Mouse (Mus musculus): ENCODE measurements around the gene Dennd1b. TPM values are rescaled to one million over a fixed set of nuclear protein-coding genes. Genes with fewer than 3 reads are reported as not detected.

The Dennd1b gene
- polyA plus RNA-seq, 1 experiment: not detected

DNA sequence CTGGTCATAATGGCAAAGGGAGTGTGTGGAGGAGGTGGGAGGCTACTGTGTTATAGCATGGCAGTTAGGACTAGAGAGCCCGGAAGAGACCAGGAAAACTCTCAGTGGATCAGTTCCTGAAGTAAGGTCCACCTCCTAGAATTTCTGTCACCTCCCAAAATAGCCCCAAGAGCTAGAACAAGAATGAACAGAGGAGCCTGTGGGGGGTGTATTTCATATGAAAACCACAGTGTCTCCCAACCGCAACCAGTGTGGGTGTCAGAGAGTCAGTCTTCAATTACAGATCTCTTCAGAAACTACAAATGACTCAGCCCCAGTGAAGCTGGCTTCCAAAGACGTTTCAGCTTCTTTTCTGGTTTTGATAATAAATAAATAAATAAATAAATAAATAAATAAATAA, 32.4 kb upstream of the Dennd1b start:
- WGBS: 45% methylated on average over 3 of the region's 3 CpGs
- no peaks in the 10 kb centered on the region for H3K4me1 ChIP-seq (ENCODE audit: control insufficient read depth, insufficient read depth, low read length)
- TF ChIP-seq CTCF (IDR thresholded peaks at IDR 0.05; ENCODE audit: insufficient read depth, low read depth, low read length) (no peak), POLR2A (IDR thresholded peaks at IDR 0.05; ENCODE audit: insufficient read depth, low read depth, low read length) (no peak)

DNA sequence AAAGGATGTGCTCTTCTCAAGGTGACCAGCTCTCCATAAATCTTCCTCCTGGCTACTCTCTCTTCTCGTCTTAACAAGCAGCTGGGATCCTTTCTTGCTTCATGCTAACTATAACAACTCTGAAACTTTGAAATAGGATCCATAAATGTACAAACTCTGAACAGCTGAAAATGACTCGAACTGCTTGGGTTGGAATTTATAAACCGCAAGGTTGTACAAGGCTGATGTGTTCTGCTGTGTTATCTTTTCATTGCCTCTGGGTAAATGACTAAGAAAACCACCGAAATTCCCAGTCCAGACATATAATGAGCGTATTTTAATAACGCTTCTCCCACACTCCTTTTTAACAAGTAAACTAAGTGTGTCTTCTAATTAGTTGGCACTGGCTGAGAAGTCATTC, 27.1 kb upstream of the Dennd1b start:
- no peaks in the 10 kb centered on the region for H3K4me1 ChIP-seq (ENCODE audit: control insufficient read depth, insufficient read depth, low read length)
- 79% methylated on average over 6 of the region's 6 CpGs for WGBS
- H3K27ac ChIP-seq (ENCODE audit: insufficient read depth, low read depth, low read length): no peak overlapping the region
- H3K4me3 ChIP-seq (ENCODE audit: insufficient read depth, low read depth, low read length): no peak overlapping the region
- no peak for TF ChIP-seq CTCF (IDR thresholded peaks at IDR 0.05; ENCODE audit: insufficient read depth, low read depth, low read length)
- no peak for TF ChIP-seq POLR2A (IDR thresholded peaks at IDR 0.05; ENCODE audit: insufficient read depth, low read depth, low read length)

More for the DNA sequence above, 32.4 kb upstream of the Dennd1b start:
- no peak overlapping the region for H3K27ac ChIP-seq (ENCODE audit: insufficient read depth, low read depth, low read length)
- H3K4me3 ChIP-seq (ENCODE audit: insufficient read depth, low read depth, low read length): no peak overlapping the region

DNA sequence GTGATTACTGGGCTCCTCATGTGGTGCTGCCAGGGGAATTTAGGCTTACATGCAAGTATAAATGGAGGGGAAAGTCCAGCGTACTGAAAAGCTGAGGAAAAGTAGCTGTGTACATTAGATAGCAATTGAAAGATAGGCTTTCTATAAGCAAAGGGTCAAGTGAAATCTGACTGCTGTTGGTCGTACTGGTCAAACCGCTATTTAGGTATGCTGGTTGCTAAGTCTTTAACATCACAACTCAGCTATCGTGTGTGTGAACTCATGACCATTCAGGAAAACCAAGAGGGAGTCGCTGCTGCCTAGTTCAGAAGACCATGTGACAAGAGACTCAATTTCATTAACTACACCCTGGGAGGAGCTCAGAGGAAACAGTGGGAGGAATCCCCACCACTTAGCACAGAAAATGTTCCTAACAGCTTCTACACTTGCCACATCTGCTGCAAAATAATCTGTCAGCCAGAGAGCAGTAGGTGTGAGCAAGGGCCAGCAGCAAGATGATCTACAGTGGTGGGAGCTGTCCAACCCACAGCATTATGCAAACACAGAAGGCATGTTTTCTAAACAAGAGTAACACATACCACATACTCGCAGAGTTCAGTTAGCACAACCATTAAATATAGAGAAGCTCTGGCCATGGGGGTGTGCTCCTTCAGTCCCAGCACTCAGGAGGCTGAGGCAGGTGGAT, 25.4 kb upstream of the Dennd1b start:
- no peak for TF ChIP-seq POLR2A (IDR thresholded peaks at IDR 0.05; ENCODE audit: insufficient read depth, low read depth, low read length)
- no peak for TF ChIP-seq CTCF (IDR thresholded peaks at IDR 0.05; ENCODE audit: insufficient read depth, low read depth, low read length)
- Histone ChIP-seq H3K4me1 (ENCODE audit: control insufficient read depth, insufficient read depth, low read length) (no peaks in the 10 kb centered on the region), H3K27ac (ENCODE audit: insufficient read depth, low read depth, low read length) (no peak overlapping the region), H3K4me3 (ENCODE audit: insufficient read depth, low read depth, low read length) (no peak overlapping the region)
- 77% methylated on average over 6 of the region's 6 CpGs for WGBS

DNA sequence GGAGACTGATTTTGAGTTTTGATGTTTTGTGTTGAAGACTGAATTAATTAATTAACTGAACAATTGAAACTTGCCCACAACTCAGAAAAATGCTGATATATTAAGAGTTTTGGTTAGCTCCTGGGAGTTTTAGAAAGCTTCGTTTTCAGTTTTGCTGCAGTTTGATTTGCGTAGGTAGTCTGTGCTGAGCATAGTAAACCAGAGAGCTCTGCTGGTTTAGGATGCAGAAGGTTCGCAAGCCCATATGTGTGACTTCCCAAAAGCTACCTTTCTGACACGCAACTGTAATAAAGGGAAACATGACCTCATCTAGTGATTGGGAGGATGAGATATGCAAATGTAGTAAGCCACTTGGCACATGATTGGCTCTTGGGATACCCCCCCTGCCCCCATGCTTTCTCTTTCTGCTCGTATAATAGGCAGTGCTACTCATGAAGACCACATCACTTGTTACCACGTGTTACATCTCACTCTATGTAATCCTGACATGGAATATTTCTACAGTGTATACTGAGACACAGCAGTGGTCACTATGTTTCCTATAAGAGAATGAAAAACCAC, 23.6 kb upstream of the Dennd1b start:
- 78% methylated on average over 6 of the region's 6 CpGs for WGBS
- no peak overlapping the region for H3K4me3 ChIP-seq (ENCODE audit: insufficient read depth, low read depth, low read length)
- TF ChIP-seq CTCF (IDR thresholded peaks at IDR 0.05; ENCODE audit: insufficient read depth, low read depth, low read length): no peak
- no peak for TF ChIP-seq POLR2A (IDR thresholded peaks at IDR 0.05; ENCODE audit: insufficient read depth, low read depth, low read length)
- no peaks in the 10 kb centered on the region for H3K4me1 ChIP-seq (ENCODE audit: control insufficient read depth, insufficient read depth, low read length)
- no peak overlapping the region for H3K27ac ChIP-seq (ENCODE audit: insufficient read depth, low read depth, low read length)

DNA sequence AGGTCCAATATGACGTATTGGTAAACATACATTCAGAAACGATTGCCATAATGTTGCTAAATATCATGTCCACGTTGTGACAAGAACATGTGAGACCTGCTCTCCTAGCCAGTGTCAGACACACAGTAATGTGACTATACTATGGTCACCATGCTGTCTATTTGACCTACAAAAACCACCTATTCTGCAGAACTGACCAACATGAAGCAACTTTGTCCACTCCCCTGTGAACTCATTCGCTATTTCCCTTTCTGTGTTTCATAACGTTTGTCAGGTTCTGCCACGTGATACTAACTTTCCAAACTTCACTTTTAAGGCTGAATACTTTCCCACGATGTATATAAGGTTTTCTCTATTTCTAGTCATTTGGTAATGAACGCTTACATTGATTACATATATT, 22.8 kb upstream of the Dennd1b start:
- H3K4me1 ChIP-seq (ENCODE audit: control insufficient read depth, insufficient read depth, low read length): no peaks in the 10 kb centered on the region
- WGBS: 90% methylated on average over 8 of the region's 8 CpGs
- no peak overlapping the region for H3K4me3 ChIP-seq (ENCODE audit: insufficient read depth, low read depth, low read length)
- no peak overlapping the region for H3K27ac ChIP-seq (ENCODE audit: insufficient read depth, low read depth, low read length)
- TF ChIP-seq CTCF (IDR thresholded peaks at IDR 0.05; ENCODE audit: insufficient read depth, low read depth, low read length): no peak
- TF ChIP-seq POLR2A (IDR thresholded peaks at IDR 0.05; ENCODE audit: insufficient read depth, low read depth, low read length): no peak

DNA sequence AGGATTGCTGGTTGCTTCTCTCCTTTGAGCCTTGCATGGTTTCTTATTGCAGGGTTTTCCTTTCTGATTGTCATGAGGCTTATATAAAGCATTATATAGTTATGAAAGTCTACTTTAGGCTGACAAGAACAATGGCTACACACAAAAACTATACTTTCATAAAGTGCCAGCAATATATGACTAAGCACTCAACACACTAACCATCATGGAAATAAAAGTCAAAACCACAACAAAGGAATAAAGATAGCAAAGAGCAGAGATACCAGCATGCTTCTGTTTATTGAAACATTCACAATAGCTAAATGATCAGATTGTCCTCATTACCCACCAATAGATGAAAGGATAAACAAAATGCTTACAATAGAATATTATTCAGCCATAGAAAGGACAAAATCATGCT, 11.1 kb upstream of the Dennd1b start:
- no peak overlapping the region for H3K4me3 ChIP-seq (ENCODE audit: insufficient read depth, low read depth, low read length)
- TF ChIP-seq CTCF (IDR thresholded peaks at IDR 0.05; ENCODE audit: insufficient read depth, low read depth, low read length) (no peak), POLR2A (IDR thresholded peaks at IDR 0.05; ENCODE audit: insufficient read depth, low read depth, low read length) (no peak)
- no peak overlapping the region for H3K27ac ChIP-seq (ENCODE audit: insufficient read depth, low read depth, low read length)
- H3K4me1 ChIP-seq (ENCODE audit: control insufficient read depth, insufficient read depth, low read length): no peaks in the 10 kb centered on the region

DNA sequence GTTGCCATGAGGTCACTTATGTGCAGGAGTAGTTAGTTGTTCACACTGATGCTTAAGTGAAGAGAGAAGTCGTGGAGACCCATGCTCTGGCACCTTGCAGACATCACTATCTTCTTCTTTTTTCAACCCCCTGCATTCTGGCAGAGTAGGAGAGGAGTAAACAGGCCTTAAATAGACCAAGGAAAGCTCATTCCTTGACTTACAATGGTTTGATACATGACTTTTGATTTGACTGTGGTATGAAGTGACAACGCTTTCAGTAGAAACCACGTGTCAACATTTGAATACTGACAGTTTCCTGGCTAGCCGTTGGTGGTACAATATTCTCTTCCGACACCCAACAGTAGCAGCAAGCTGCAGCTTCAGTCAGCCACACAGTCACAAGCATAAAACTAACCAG, 8.3 kb upstream of the Dennd1b start:
- TF ChIP-seq POLR2A (IDR thresholded peaks at IDR 0.05; ENCODE audit: insufficient read depth, low read depth, low read length) (no peak), CTCF (IDR thresholded peaks at IDR 0.05; ENCODE audit: insufficient read depth, low read depth, low read length) (no peak)
- Histone ChIP-seq H3K4me3 (ENCODE audit: insufficient read depth, low read depth, low read length) (no peak overlapping the region), H3K4me1 (ENCODE audit: control insufficient read depth, insufficient read depth, low read length) (no peaks in the 10 kb centered on the region), H3K27ac (ENCODE audit: insufficient read depth, low read depth, low read length) (no peak overlapping the region)
- WGBS: 86% methylated on average over 5 of the region's 5 CpGs

DNA sequence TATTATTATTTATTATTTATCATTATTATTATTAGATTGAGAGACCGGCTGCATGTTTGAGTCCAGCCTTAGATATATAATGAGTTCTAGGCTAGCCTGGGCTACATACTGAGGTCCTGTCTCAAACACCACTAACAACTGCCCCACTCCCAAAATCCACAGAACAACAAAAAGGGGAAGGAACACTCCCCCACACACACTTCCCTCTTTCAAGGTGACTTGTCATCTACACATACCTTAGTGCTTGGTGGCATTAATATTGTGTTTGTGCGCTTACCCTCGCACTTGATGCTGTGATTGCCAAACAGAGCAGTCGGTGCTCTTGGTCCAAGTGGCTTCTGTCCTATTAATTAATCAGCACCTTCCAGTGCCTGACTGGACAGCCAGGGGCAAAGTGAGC, 7.8 kb upstream of the Dennd1b start:
- H3K4me1 ChIP-seq (ENCODE audit: control insufficient read depth, insufficient read depth, low read length): no peaks in the 10 kb centered on the region
- TF ChIP-seq CTCF (IDR thresholded peaks at IDR 0.05; ENCODE audit: insufficient read depth, low read depth, low read length) (no peak), POLR2A (IDR thresholded peaks at IDR 0.05; ENCODE audit: insufficient read depth, low read depth, low read length) (no peak)
- 91% methylated on average over 4 of the region's 4 CpGs for WGBS
- no peak overlapping the region for H3K27ac ChIP-seq (ENCODE audit: insufficient read depth, low read depth, low read length)
- no peak overlapping the region for H3K4me3 ChIP-seq (ENCODE audit: insufficient read depth, low read depth, low read length)

DNA sequence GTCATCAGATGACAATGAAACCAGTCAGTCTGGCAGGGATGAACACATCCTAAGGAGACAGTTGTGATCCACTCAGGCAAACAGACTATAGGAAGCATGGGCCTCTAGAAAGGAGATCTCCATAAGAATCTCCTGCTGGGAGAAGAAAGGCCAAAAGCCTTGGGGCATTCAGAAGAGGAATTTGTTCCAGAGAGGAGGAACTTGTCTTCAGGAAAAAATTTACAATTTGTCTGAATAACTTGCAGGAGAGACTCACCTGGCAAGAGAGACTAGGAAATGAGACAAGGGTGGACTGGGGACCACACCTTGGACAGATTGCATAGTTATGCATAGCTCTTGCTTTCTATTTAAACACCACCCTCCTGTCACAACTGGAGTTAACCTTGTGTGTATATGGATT, 6.7 kb upstream of the Dennd1b start:
- Histone ChIP-seq H3K4me1 (ENCODE audit: control insufficient read depth, insufficient read depth, low read length) (no peaks in the 10 kb centered on the region), H3K4me3 (ENCODE audit: insufficient read depth, low read depth, low read length) (no peak overlapping the region), H3K27ac (ENCODE audit: insufficient read depth, low read depth, low read length) (no peak overlapping the region)
- TF ChIP-seq POLR2A (IDR thresholded peaks at IDR 0.05; ENCODE audit: insufficient read depth, low read depth, low read length): no peak
- TF ChIP-seq CTCF (IDR thresholded peaks at IDR 0.05; ENCODE audit: insufficient read depth, low read depth, low read length): no peak
